Mouse (Mus musculus) adrenal gland, adult 18-20 months (tissue): ENCODE measurements around the gene Zpr1. TPM values are rescaled to one million over a fixed set of nuclear protein-coding genes. Genes with fewer than 3 reads are reported as not detected.

Experiments used
- DNase-seq, 2 experiments: peaks; one replicate each; pipeline ENCODE4 v3.0.0; 2021 to 2022; ENCODE audit warnings: low spot score in 2 of 2
- total RNA-seq, 2 experiments: library from RNA; stranded (reverse); gene quantifications; 1 replicate in 1 of 2; 2 replicates in 1 of 2; pipeline ENCODE4 v1.2.3; 2021

The Zpr1 gene
- total RNA-seq, 2 experiments from 2014 or later: 40.2 to 61.8 TPM

DNA sequence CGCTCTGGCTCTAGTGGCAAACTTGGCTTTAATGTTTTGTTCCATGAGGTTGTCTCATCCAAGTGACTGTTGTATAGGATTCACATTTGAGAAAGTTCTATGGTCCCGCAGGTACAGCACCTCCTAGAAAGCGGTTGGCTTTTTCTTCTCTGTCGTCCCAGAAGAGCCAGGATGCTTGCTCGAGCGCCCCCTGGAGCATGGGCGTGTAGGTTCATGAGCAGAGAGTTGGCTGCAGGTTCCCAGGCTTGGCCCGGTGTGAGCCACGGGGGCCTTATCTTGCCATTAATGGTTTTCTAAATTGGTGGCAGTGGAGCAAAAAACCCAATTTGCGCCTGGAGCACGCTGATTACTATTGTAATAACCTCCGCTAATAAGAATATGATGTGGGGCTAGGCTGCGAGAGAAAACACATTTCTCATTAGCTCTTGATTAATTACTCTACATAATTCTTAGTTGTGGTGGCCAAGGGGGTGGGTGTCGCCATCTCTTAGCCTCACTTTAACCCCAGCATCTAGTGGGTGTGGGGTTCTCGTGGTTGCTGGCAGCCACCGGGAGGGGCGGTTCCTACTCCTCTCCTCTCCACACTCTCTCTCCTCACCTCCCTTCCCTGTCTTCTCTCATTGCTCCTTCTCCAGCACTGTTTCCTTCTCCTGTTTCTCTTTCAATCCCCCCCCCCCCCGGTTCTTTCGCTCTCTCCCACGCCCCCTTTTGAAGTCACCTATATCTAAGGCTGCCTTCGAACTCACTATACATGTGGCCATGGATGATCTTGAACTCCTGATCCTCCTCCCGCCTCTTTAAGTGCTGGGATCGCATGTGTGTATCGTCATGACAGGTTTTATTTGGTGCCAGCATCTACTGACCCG lies 55.1 kb downstream of the Zpr1 start:
- no peak for DNase-seq

DNA sequence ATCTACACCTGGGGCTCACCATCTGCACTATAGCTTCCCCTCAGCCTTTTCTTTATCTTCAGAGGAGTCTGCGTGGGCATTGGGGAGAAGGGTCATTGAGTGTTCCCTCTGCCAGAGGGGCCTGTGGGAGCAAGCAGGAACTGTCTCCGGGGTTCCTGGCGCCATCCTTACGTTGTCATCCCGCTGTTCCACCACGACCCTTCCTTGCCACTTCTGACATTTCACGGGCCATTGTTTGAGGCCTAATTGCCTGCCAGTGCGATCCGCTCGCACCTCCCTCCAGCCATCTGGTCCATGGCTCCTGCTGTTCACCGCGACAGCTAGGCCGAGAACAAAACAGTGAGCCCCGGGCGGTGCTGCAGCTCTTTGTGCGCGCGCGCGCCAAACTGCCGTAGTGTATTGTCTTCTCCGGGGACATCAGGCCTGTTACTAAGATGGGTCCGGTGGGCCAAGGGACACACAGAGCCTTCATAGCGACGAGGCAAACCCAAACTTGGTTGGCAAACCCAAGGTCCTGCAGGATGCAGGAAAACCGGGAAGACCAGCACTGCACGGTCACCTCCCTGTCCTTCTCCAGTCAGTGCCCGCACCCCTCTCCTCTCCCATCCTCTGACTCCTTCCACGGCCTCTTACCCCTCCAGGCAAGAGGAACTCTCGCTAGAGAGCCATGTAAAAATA lies 55.8 kb downstream of the Zpr1 start:
- no peak for DNase-seq

DNA sequence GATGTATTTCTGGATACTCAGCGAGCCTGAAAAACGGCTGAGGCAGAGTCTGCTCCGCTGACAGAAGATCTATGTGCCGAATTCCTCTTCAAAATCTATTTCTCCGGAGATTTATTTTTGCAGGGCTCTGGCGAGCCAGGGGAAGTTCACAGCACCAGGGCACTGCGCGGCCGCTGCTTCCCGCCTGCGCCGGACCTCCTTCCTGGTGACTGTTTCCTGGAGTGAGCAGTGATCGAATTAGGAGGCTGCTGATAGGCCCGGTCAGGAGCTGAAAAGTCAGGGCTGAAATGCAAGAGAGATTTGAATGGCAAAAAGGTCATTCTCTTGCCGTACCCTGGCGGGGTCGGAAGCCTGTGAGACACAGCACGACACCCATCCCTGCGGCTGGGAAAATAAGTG lies 56.4 kb downstream of the Zpr1 start:
- no peak for DNase-seq

DNA sequence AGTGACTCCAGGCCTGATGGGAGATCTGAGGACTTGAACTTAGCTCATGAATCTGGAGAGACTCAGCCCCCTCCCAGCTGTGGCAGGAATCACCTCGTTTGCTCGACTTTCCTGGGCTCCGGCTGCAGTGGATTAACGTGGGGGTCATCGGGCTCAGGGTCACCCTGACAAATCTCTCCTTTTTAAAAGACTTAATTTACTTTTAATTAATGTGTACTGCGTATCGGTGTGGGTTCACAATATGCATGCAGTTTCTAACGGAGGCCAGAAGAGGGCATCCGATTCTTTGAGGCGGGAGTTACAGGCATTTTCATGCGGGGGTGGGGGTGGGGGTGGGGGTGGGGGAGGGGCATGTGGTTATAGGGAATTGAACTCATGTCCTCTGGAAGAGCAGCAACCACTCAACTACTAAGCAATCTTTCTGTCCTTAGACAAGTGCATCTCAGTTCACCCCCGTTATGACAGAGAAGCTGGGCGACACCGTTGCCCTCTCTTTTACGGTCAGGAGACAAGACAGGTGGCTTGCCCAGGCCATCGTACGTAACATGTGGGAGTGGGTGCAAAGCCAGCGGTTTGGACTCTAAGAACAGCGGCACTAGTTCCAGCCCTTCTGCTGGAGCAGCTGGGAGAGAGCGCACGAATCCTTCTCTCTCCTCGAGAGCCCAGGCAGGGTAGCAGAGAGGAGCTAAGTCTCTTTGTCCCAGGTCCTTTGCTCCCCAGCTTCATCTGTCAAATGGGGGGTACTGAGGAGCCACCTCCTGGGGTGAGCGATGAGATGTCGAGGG lies 57.1 kb downstream of the Zpr1 start:
- DNase-seq: no peak

DNA sequence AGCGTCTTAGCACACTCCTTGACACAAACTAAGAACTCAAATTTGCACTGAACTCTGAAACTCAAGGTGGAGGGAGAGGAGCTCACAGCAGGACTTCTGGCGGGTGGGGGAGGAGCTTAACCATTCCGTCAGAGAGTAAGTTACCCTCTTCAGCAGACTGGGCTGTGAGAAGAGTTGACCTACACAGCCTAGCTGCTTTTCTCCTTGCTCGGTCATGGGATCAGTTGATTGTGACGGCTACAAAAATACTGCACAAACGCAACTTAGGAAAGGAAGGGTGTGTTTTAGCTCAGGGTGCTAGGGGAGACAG lies 57.7 kb downstream of the Zpr1 start:
- DNase-seq: no peak

DNA sequence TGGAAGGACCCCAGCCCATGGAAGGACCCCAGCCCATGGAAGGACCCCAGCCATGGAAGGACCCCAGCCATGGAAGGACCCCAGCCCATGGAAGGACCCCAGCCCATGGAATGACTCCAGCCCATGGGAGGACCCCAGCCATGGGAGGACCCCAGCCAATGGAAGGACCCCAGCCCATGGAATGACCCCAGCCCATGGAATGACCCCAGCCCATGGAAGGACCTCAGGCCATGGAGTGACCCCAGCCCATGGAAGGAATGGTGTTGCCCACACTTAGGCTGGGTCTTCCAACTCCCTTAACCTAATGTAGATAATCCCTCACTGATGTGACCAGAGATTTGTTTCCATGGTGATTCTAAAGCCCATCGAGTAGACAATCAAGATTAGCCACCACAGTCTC lies 58.4 kb downstream of the Zpr1 start:
- no peak for DNase-seq

Other genes with a start within 250 kb of the Zpr1 start
- gene Apoa1, start 44.5 kb upstream of the Zpr1 start, total RNA-seq: 1 to 10 TPM in 1 of 2 experiments, not detected in 1; 2.6 TPM
- gene Apoc3, start 37.4 kb upstream of the Zpr1 start, total RNA-seq: 1 to 10 TPM; 7.9 to 8.0 TPM
- under 1 TPM in 1 of 2 experiments, not detected in 1; 0.17 TPM for gene Apoa4, start 32.4 kb upstream of the Zpr1 start, total RNA-seq
- under 1 TPM in 1 of 2 experiments, not detected in 1; 0.36 TPM for gene Apoa5, start 4.4 kb upstream of the Zpr1 start, total RNA-seq
- gene Bud13, start 9.9 kb downstream of the Zpr1 start, total RNA-seq: 10 to 100 TPM in 1 of 2 experiments, 1 to 10 TPM in 1; 9.6 to 11.1 TPM
- not detected for gene 4931429L15Rik, start 46.9 kb downstream of the Zpr1 start, total RNA-seq